Mouse (Mus musculus): ENCODE data around the gene Gbx1.
"Not testable (repeated sequence)": the region's sequence is repeated elsewhere in the genome, so short reads cannot be mapped to it uniquely, and the experiment has no call there.

Gbx1 gene

GRCm38 (mm10) chr5:24526889-24527230 lies at the start of gene Gbx1:
Gbx1 (minus strand) TSS chr5:24527202.
- no peak for DNase-seq (ENCODE audit: extremely low read depth, low read depth, low spot score)

- no peak for DNase-seq (ENCODE audit: extremely low read depth, low read depth, low spot score)
Observed at GRCm38 (mm10) chr5:24576801-24577182, 49.8 kb upstream of the Gbx1 start.

- no peak for DNase-seq (ENCODE audit: extremely low read depth, low read depth, low spot score)
Observed at GRCm38 (mm10) chr5:24575948-24576347, 48.9 kb upstream of the Gbx1 start.

GRCm38 (mm10) chr5:24556709-24557108 lies 29.7 kb upstream of the Gbx1 start, which contains the start of gene 4931409K22Rik:
4931409K22Rik (minus strand) TSS chr5:24556809.
- no peak for DNase-seq (ENCODE audit: extremely low read depth, low read depth, low spot score)

- DNase-seq (ENCODE audit: extremely low read depth, low read depth, low spot score), result not testable (repeated sequence)
Observed at GRCm38 (mm10) chr5:24555335-24555734, 28.3 kb upstream of the Gbx1 start.

GRCm38 (mm10) chr5:24553621-24554244 lies 26.7 kb upstream of the Gbx1 start:
- DNase-seq (ENCODE audit: extremely low read depth, low read depth, low spot score), result no peak

- DNase-seq (ENCODE audit: extremely low read depth, low read depth, low spot score), result no peak
Observed at GRCm38 (mm10) chr5:24551317-24551688, 24.3 kb upstream of the Gbx1 start.

GRCm38 (mm10) chr5:24550598-24551316 lies 23.8 kb upstream of the Gbx1 start:
- no peak for DNase-seq (ENCODE audit: extremely low read depth, low read depth, low spot score)

GRCm38 (mm10) chr5:24542643-24543042 lies 15.6 kb upstream of the Gbx1 start:
- no peak for DNase-seq (ENCODE audit: extremely low read depth, low read depth, low spot score)

- DNase-seq (ENCODE audit: extremely low read depth, low read depth, low spot score), result no peak
Observed at GRCm38 (mm10) chr5:24541144-24541569, 14.2 kb upstream of the Gbx1 start.

- no peak for DNase-seq (ENCODE audit: extremely low read depth, low read depth, low spot score)
Observed at GRCm38 (mm10) chr5:24540387-24541143, 13.6 kb upstream of the Gbx1 start, which contains the start of gene Asb10. Asb10 (minus strand) TSS chr5:24540978.

- no peak for DNase-seq (ENCODE audit: extremely low read depth, low read depth, low spot score)
Observed at GRCm38 (mm10) chr5:24539571-24540296, 12.7 kb upstream of the Gbx1 start.

- no peak for DNase-seq (ENCODE audit: extremely low read depth, low read depth, low spot score)
Observed at GRCm38 (mm10) chr5:24537618-24538017, 10.6 kb upstream of the Gbx1 start.

GRCm38 (mm10) chr5:24536511-24536910 lies 9.5 kb upstream of the Gbx1 start:
- no peak for DNase-seq (ENCODE audit: extremely low read depth, low read depth, low spot score)

- peak; percentile 72 for DNase-seq (ENCODE audit: extremely low read depth, low read depth, low spot score)
Observed at GRCm38 (mm10) chr5:24535731-24536130, 8.7 kb upstream of the Gbx1 start.

GRCm38 (mm10) chr5:24534292-24534691 lies 7.3 kb upstream of the Gbx1 start:
- DNase-seq (ENCODE audit: extremely low read depth, low read depth, low spot score), result no peak

- no peak for DNase-seq (ENCODE audit: extremely low read depth, low read depth, low spot score)
Observed at GRCm38 (mm10) chr5:24533391-24533790, 6.4 kb upstream of the Gbx1 start.

- no peak for DNase-seq (ENCODE audit: extremely low read depth, low read depth, low spot score)
Observed at GRCm38 (mm10) chr5:24530042-24530689, 3.2 kb upstream of the Gbx1 start.

GRCm38 (mm10) chr5:24527780-24528179 lies 778 bp upstream of the Gbx1 start:
- no peak for DNase-seq (ENCODE audit: extremely low read depth, low read depth, low spot score)

GRCm38 (mm10) chr5:24526190-24526888 lies 663 bp downstream of the Gbx1 start:
- no peak for DNase-seq (ENCODE audit: extremely low read depth, low read depth, low spot score)
